Mouse (Mus musculus): ENCODE data around the gene Iqcf3. TPM values are rescaled to one million over a fixed set of nuclear protein-coding genes. Genes with fewer than 3 reads are reported as not detected.

Iqcf3 gene
- polyA plus RNA-seq, 1 experiment from 2014 or later = not detected

DNA sequence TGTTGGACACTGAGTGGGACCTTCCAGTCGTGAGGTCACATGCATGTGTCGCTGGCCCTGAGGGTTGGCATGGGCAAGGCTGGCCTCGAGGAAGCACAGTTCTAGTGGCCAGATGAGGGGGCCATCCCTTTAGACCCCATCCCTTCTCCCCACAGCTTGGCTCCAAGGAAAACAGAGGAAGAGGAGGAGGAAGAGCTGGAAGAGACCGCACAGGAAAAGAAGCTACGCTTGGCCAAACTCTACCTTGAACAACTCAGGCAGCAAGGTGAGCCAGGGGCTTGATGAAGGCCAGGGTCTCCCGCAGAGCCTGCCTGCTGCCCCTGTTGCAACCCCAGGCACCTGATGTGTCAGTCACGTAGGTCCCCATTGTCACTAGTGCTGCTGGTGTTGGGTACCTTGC, 80.9 kb downstream of the Iqcf3 start:
- POLR2A ChIA-PET = no interaction called here
- ATAC-seq = no peak
- no peak for TF ChIP-seq CTCF (IDR thresholded peaks at IDR 0.05)
- no peak for DNase-seq (ENCODE audit: low read depth, low spot score)
- no peaks in the 10 kb centered on the region for H3K27me3 ChIP-seq
- CTCF ChIA-PET = no interaction called here
- in situ Hi-C loops (cut with MboI; ENCODE audit: low pct_unique_long_range_greater_than_20kb) = no loop called here

GRCm38 (mm10) chr9:106478101-106478500, 83.3 kb downstream of the Iqcf3 start:
- ATAC-seq (no peak), DNase-seq (ENCODE audit: low read depth, low spot score) (no peak)
- CTCF ChIA-PET = interaction anchor here (1.3 to 3.7 kb wide), 4 partner anchors 29 to 266 kb away, joined by 3 to 33 read pairs (median 19); partner anchors contain the start of genes Abhd14a and Rpl29

DNA sequence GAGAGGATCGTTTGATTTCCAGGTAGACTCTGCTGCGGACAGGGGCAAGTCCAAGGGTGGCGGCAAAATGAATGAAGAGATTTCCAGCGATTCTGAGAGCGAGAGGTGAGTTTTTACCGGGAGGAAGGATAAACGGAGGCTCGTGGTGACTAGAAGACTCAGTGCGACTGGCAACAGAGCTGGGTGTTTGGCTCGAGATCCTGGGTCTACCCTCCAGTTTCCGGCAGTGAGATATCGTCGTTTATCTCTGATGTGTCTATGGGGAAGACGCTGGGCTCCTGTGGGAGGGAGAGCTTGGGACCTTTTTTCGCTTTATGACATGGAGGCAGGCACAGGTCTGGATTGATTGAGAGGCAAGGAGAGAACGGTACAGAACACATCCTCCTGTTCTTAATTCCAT, 83.8 kb downstream of the Iqcf3 start:
- in situ Hi-C loops (cut with MboI; ENCODE audit: low pct_unique_long_range_greater_than_20kb) = loop anchor here (5.0 kb wide), 2 partner anchors 40 to 105 kb away; partner anchors contain the start of gene Acy1

More at GRCm38 (mm10) chr9:106478101-106478500, 83.3 kb downstream of the Iqcf3 start:
- POLR2A ChIA-PET = interaction anchor here (0.8 kb wide), 1 partner anchor 25 kb away, joined by 3 read pairs; the partner anchor contains the start of gene Pcbp4
- in situ Hi-C loops (cut with MboI; ENCODE audit: low pct_unique_long_range_greater_than_20kb) = loop anchor here (5.0 kb wide), 2 partner anchors 41 to 106 kb away; partner anchors contain the start of gene Acy1
- no peak for TF ChIP-seq CTCF (IDR thresholded peaks at IDR 0.05)
- H3K27me3 ChIP-seq = no peaks in the 10 kb centered on the region

GRCm38 (mm10) chr9:106476924-106477484, 84.4 kb downstream of the Iqcf3 start, which contains the start of gene Parp3:
Gene Parp3, minus strand, starts transcription at chr9:106476949.
- in situ Hi-C loops (cut with MboI; ENCODE audit: low pct_unique_long_range_greater_than_20kb) = loop anchor here (5.0 kb wide), 2 partner anchors 40 to 105 kb away; partner anchors contain the start of gene Acy1
- POLR2A ChIA-PET = interaction anchor here (0.7 to 2.0 kb wide), 6 partner anchors 23 to 312 kb away, joined by 3 to 12 read pairs (median 4); partner anchors contain the start of genes Pcbp4 and Rad54l2
- no peak for DNase-seq (ENCODE audit: low read depth, low spot score)
- H3K27me3 ChIP-seq = no peaks in the 10 kb centered on the region
- TF ChIP-seq CTCF (IDR thresholded peaks at IDR 0.05) = no peak
- ATAC-seq = peak; percentile 91
- CTCF ChIA-PET = interaction anchor here (0.6 to 3.7 kb wide), 27 partner anchors 14 to 305 kb away, joined by 3 to 33 read pairs (median 4); partner anchors contain the start of genes Abhd14a, Acy1 and Rpl29

More for the DNA sequence above, 83.8 kb downstream of the Iqcf3 start:
- no peak for TF ChIP-seq CTCF (IDR thresholded peaks at IDR 0.05)
- DNase-seq (ENCODE audit: low read depth, low spot score) (no peak), ATAC-seq (no peak)
- ChIA-PET CTCF (interaction anchor here (0.6 to 3.7 kb wide), 19 partner anchors 18 to 306 kb away, joined by 3 to 33 read pairs (median 4); partner anchors contain the start of genes Abhd14a, Acy1 and Rpl29), POLR2A (interaction anchor here (0.8 kb wide), 1 partner anchor 25 kb away, joined by 3 read pairs; the partner anchor contains the start of gene Pcbp4)
- H3K27me3 ChIP-seq = no peaks in the 10 kb centered on the region

- in situ Hi-C loops (cut with MboI; ENCODE audit: low pct_unique_long_range_greater_than_20kb) = loop anchor here (5.0 kb wide), 2 partner anchors 39 to 104 kb away; partner anchors contain the start of gene Acy1
- ChIA-PET CTCF (interaction anchor here (0.7 to 3.7 kb wide), 25 partner anchors 14 to 304 kb away, joined by 3 to 33 read pairs (median 4); partner anchors contain the start of genes Abhd14a, Acy1 and Rpl29), POLR2A (interaction anchor here (0.7 to 2.0 kb wide), 6 partner anchors 22 to 313 kb away, joined by 3 to 12 read pairs (median 4); partner anchors contain the start of genes Pcbp4 and Rad54l2)
- no peak for TF ChIP-seq CTCF (IDR thresholded peaks at IDR 0.05)
- DNase-seq (ENCODE audit: low read depth, low spot score) = peak; percentile 92
- H3K27me3 ChIP-seq = no peaks in the 10 kb centered on the region
- peak; percentile 70 for ATAC-seq
Observed at GRCm38 (mm10) chr9:106476002-106476923, 85.2 kb downstream of the Iqcf3 start.

DNA sequence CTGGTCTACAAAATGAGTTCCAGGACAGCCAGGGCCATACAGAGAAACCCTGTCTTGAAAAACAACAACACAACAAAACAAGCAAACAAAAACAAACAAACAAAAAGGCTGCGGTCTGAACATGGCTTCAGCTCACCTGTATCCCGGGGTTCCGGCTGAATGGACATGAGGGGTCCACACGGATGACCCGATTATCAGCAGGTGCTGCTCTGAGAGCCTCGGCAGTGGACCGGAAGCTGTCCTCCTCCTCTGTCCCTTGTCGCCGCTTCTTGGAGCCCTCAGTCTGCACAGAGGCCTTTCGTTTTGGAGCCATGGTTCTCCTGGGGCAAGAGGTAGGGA, 85.8 kb downstream of the Iqcf3 start, which contains the start of gene Rrp9:
TSS of gene Rrp9 (plus strand) at position 301 of the 339 bp plus-strand sequence.
- DNase-seq (ENCODE audit: low read depth, low spot score) = no peak

DNA sequence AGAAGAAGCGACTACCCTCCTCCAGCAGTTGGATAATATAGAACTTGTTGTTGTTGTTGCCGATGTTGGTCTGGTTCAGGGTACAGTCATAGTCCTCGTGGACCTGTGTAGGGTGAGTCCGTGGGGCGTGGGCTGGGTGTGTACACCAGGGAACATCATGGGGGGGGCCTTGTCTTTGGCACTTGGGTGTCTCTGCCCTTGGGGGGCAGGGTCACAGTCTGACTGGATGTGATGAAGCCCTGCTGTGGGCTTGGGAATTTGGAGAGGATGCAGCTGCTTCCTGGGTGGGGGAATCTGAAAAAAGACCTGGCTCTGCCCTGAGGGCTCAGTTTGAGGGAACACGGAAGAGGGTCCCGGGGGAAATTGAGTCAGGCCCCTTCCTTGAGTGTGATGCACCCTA, 86.4 kb downstream of the Iqcf3 start:
- no peak for TF ChIP-seq CTCF (IDR thresholded peaks at IDR 0.05)
- no peaks in the 10 kb centered on the region for H3K27me3 ChIP-seq
- ATAC-seq (no peak), DNase-seq (ENCODE audit: low read depth, low spot score) (no peak)
- in situ Hi-C loops (cut with MboI; ENCODE audit: low pct_unique_long_range_greater_than_20kb) = loop anchor here (5.0 kb wide), 2 partner anchors 38 to 103 kb away; partner anchors contain the start of gene Acy1
- ChIA-PET POLR2A (interaction anchor here (1.5 to 2.0 kb wide), 3 partner anchors 24 to 45 kb away, joined by 4 to 12 read pairs (median 6); partner anchors contain the start of gene Acy1), CTCF (interaction anchor here (0.9 to 3.7 kb wide), 3 partner anchors 26 to 46 kb away, joined by 3 to 33 read pairs (median 31); partner anchors contain the start of genes Abhd14a and Rpl29)

More for the DNA sequence above, 85.8 kb downstream of the Iqcf3 start, which contains the start of gene Rrp9:
- in situ Hi-C loops (cut with MboI; ENCODE audit: low pct_unique_long_range_greater_than_20kb) = loop anchor here (5.0 kb wide), 2 partner anchors 38 to 103 kb away; partner anchors contain the start of gene Acy1
- no peaks in the 10 kb centered on the region for H3K27me3 ChIP-seq
- ChIA-PET CTCF (interaction anchor here (0.9 to 3.7 kb wide), 10 partner anchors 18 to 270 kb away, joined by 3 to 33 read pairs (median 5); partner anchors contain the start of genes Abhd14a and Rpl29), POLR2A (interaction anchor here (1.1 to 2.0 kb wide), 4 partner anchors 22 to 314 kb away, joined by 3 to 12 read pairs (median 5); partner anchors contain the start of genes Pcbp4 and Rad54l2)
- TF ChIP-seq CTCF (IDR thresholded peaks at IDR 0.05) = no peak
- ATAC-seq = no peak

- ATAC-seq (peak; percentile 5), DNase-seq (ENCODE audit: low read depth, low spot score) (no peak)
- H3K27me3 ChIP-seq = no peaks in the 10 kb centered on the region
- ChIA-PET CTCF (interaction anchor here (0.8 to 3.7 kb wide), 7 partner anchors 21 to 53 kb away, joined by 3 to 33 read pairs (median 4); partner anchors contain the start of genes Abhd14a, Pcbp4 and Rpl29), POLR2A (interaction anchor here (1.1 to 1.6 kb wide), 4 partner anchors 14 to 36 kb away, joined by 3 to 6 read pairs (median 4); partner anchors contain the start of gene Acy1)
- in situ Hi-C loops (cut with MboI; ENCODE audit: low pct_unique_long_range_greater_than_20kb) = no loop called here
- TF ChIP-seq CTCF (IDR thresholded peaks at IDR 0.05) = no peak
Observed at GRCm38 (mm10) chr9:106474456-106474855, 87.0 kb downstream of the Iqcf3 start.

- in situ Hi-C loops (cut with MboI; ENCODE audit: low pct_unique_long_range_greater_than_20kb) = no loop called here
- H3K27me3 ChIP-seq = no peaks in the 10 kb centered on the region
- ChIA-PET POLR2A (interaction anchor here (1.1 to 1.6 kb wide), 4 partner anchors 13 to 35 kb away, joined by 3 to 6 read pairs (median 4); partner anchors contain the start of gene Acy1), CTCF (interaction anchor here (0.8 to 1.4 kb wide), 6 partner anchors 20 to 53 kb away, joined by 3 to 7 read pairs (median 4); partner anchors contain the start of genes Abhd14a, Pcbp4 and Rpl29)
- no peak for TF ChIP-seq CTCF (IDR thresholded peaks at IDR 0.05)
- DNase-seq (ENCODE audit: low read depth, low spot score) (no peak), ATAC-seq (no peak)
Observed at GRCm38 (mm10) chr9:106473753-106474105, 87.7 kb downstream of the Iqcf3 start.
